Mouse (Mus musculus): ENCODE data around the gene Gm28168. TPM values are rescaled to one million over a fixed set of nuclear protein-coding genes. Genes with fewer than 3 reads are reported as not detected.
"Not testable (repeated sequence)": the region's sequence is repeated elsewhere in the genome, so short reads cannot be mapped to it uniquely, and the experiment has no call there.

Gm28168 gene
- polyA plus RNA-seq (2016; fragmentation: Nextera tagmentation; extraction: Ambion mirVana), result not detected in 2 replicates

DNA sequence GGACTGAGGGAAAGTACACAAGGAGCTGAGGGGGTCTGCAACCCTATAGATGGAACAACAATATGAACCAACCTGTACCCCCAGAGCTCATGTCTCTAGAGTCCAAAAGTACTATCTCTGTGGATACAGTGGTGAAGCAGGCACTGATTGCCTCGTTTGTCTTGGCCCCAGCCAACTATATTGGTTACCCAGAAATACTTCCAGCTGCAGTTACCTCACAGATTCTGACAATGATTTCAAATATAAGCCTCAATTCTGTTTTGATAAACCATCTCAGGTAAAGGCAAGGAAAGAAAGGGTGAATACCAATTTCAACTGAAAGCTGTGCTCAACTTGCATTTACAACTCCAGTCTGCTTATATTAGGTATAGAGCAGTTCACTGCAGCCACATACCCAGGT is at the start of gene Gm28168:
Gene Gm28168 (plus strand): TSS at position 301 of the 400 bp plus-strand sequence.
- not testable (repeated sequence) for H3K4me3 ChIP-seq; DNase-seq (ENCODE audit: low spot score); H3K9me3 ChIP-seq; H3K36me3 ChIP-seq; H3K4me1 ChIP-seq; H3K27me3 ChIP-seq (ENCODE audit: insufficient read depth, poor library complexity, severe bottlenecking); H3K27ac ChIP-seq
- 39% methylated on average over 1 of the region's 1 CpGs for WGBS

GRCm38 (mm10) chr1:117965639-117966038 is 37.8 kb downstream of the Gm28168 start, which contains the start of gene Gm7145:
Gene Gm7145, plus strand, starts transcription at chr1:117965939.
- Histone ChIP-seq H3K27ac (no peak within 1 kb of the TSS), H3K4me1 (no peaks in the 10 kb centered on the region), H3K9me3 (peaks cover 9% of the 10 kb centered on the region), H3K27me3 (ENCODE audit: insufficient read depth, poor library complexity, severe bottlenecking) (no peaks in the 10 kb centered on the region), H3K4me3 (no peak within 1 kb of the TSS), H3K36me3 (no peaks in the 10 kb centered on the region)
- no peak for DNase-seq (ENCODE audit: low spot score)
- 71% methylated on average over 4 of the region's 4 CpGs for WGBS

Other genes starting within 250 kb of the Gm28168 start
- gene Gm28363, start 230.9 kb upstream of the Gm28168 start, polyA plus RNA-seq (2016; fragmentation: Nextera tagmentation; extraction: Ambion mirVana), result not detected in 2 replicates
- not detected in 2 replicates for gene B020011L13Rik, start 146.9 kb upstream of the Gm28168 start, polyA plus RNA-seq (2016; fragmentation: Nextera tagmentation; extraction: Ambion mirVana)
- gene Gm28360, start 97.9 kb upstream of the Gm28168 start, polyA plus RNA-seq (2016; fragmentation: Nextera tagmentation; extraction: Ambion mirVana), result not detected in 2 replicates
- not detected in 2 replicates for gene Gm7145, start 37.9 kb downstream of the Gm28168 start, polyA plus RNA-seq (2016; fragmentation: Nextera tagmentation; extraction: Ambion mirVana)
- gene Gm29106, start 248.5 kb downstream of the Gm28168 start, polyA plus RNA-seq (2016; fragmentation: Nextera tagmentation; extraction: Ambion mirVana), result 0.03 and 0.14 TPM in 2 replicates